Mouse (Mus musculus) ES-E14 (cell line): ENCODE measurements around the gene Trabd.

Experiments
- CHD2 ChIP-seq: IDR thresholded peaks from 2 replicates; pipeline ENCODE4 v1.6.1; 2014; ENCODE audit warnings: mild to moderate bottlenecking, low read depth, low read length, inconsistent platforms
- HCFC1 ChIP-seq: IDR thresholded peaks from 2 replicates; pipeline ENCODE4 v1.6.1; 2012; ENCODE audit warnings: low read length, inconsistent platforms, borderline replicate concordance; ENCODE audit not compliant: insufficient read depth
- MAFK ChIP-seq: IDR thresholded peaks from 2 replicates; pipeline ENCODE4 v1.6.1; 2014; ENCODE audit warnings: mild to moderate bottlenecking, low read depth, low read length, inconsistent platforms; ENCODE audit not compliant: insufficient read depth
- ZC3H11A ChIP-seq: IDR thresholded peaks from 2 replicates; pipeline ENCODE4 v1.6.1; 2012; ENCODE audit warnings: low read depth, mild to moderate bottlenecking, inconsistent platforms, low read length, borderline replicate concordance
- ZNF384 ChIP-seq: IDR thresholded peaks from 2 replicates; pipeline ENCODE4 v1.6.1; 2012; ENCODE audit warnings: low read depth, low read length, inconsistent platforms

GRCm38 (mm10) chr15:89063001-89063400, 11.9 kb upstream of the Trabd start:
- TF ChIP-seq ZNF384 (no peak), CHD2 (no peak), ZC3H11A (no peak), HCFC1 (no peak), MAFK (no peak)
